Mouse (Mus musculus): ENCODE data around the gene Fam83f.

DNA sequence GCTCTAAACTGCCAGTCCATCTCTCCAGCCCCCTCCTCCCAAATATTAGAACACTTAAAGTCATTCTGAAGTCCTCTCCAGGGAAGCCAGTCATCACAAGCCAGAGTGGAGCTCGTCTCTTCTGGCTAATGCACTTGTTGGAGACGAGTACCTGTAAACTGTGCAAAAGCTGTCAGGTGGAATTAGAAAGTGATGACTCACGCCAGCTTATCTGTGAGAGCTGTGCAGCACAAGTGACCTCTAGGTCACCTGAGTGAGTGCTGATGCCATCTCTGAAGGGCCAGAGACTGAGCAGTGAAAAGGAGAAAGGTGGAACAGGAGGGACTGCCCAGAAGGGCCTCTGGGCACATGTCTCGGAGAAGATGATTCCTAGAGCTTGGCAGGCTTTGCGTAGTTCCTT is 48.6 kb downstream of the Fam83f start:
- TF ChIP-seq CTCF (IDR thresholded peaks at IDR 0.05; ENCODE audit: control insufficient read depth, insufficient read depth, insufficient read length) (no peak), CEBPB (IDR thresholded peaks at IDR 0.05; ENCODE audit: low read depth) (no peak), USF1 (IDR thresholded peaks at IDR 0.05; ENCODE audit: low read depth) (no peak), MYOD1 (IDR thresholded peaks at IDR 0.05; ENCODE audit: control insufficient read depth, insufficient read length, low read depth) (no peak), FOSL1 (IDR thresholded peaks at IDR 0.05; ENCODE audit: insufficient read depth, low read length, poor library complexity, severe bottlenecking) (no peak)
